Mouse (Mus musculus) limb, embryonic 14.5 days (tissue): ENCODE measurements at regions not wholly inside any gene's neighbourhood (a gene's known extent, or its start where the extent isn't known, plus 50 kb on each side); places are given as distances from the start of the nearest gene placed in this dataset.

Source experiments
- ATAC-seq: fragments of 200-750 bp; cut with Nextera tagmentation; 2 replicates; pipeline ENCODE4 v1.8.0; 2017; ENCODE audit warnings: low read depth, moderate number of reproducible peaks, moderate TSS enrichment; ENCODE audit not compliant: low FRiP score
- DNase-seq: peaks from one replicate; pipeline ENCODE4 v3.0.0-alpha.2; 2015; ENCODE audit warnings: low spot score
- H3K27ac ChIP-seq: fragments of 300-500 bp; sonication (generic); replicated peaks from 2 replicates; pipeline ENCODE4 v1.5.1; 2014; ENCODE audit warnings: low read depth, mild to moderate bottlenecking, low read length, moderate library complexity, mixed read lengths
- H3K27me3 ChIP-seq: fragments of 300-500 bp; sonication (generic); 2 replicates; pipeline ENCODE4 v1.6.1; 2014; ENCODE audit warnings: low read length, mixed read lengths; ENCODE audit not compliant: control insufficient read depth, insufficient read depth
- H3K36me3 ChIP-seq: fragments of 300-500 bp; sonication (generic); 2 replicates; pipeline ENCODE4 v1.6.1; 2014; ENCODE audit warnings: mild to moderate bottlenecking, low read length, moderate library complexity, mixed read lengths; ENCODE audit not compliant: control insufficient read depth, insufficient read depth
- H3K4me1 ChIP-seq: fragments of 300-500 bp; sonication (generic); 2 replicates; pipeline ENCODE4 v1.6.1; 2014; ENCODE audit warnings: antibody characterized with exemption, low read length, mixed read lengths; ENCODE audit not compliant: control insufficient read depth, insufficient read depth
- H3K4me2 ChIP-seq: fragments of 300-500 bp; sonication (generic); replicated peaks from 2 replicates; pipeline ENCODE4 v1.6.1; 2014; ENCODE audit warnings: low read depth, mild to moderate bottlenecking, low read length, moderate library complexity; ENCODE audit not compliant: severe bottlenecking
- H3K4me3 ChIP-seq: fragments of 300-500 bp; sonication (generic); replicated peaks from 2 replicates; pipeline ENCODE4 v1.5.1; 2014; ENCODE audit warnings: low read length
- H3K9ac ChIP-seq: fragments of 300-500 bp; sonication (generic); 2 replicates; pipeline ENCODE4 v1.6.1; 2014; ENCODE audit warnings: mild to moderate bottlenecking, low read depth, low read length, moderate library complexity; ENCODE audit not compliant: severe bottlenecking
- H3K9me3 ChIP-seq: fragments of 300-500 bp; sonication (generic); 2 replicates; pipeline ENCODE4 v1.6.1; 2016; ENCODE audit warnings: low read length; ENCODE audit not compliant: control insufficient read depth
- POLR2A ChIP-seq: fragments of 200-500 bp; IDR thresholded peaks from 2 replicates; pipeline ENCODE4 v1.8.0; 2012; ENCODE audit warnings: inconsistent platforms, mild to moderate bottlenecking, moderate library complexity, borderline replicate concordance; ENCODE audit not compliant: insufficient read depth, insufficient read length; ENCODE audit errors: extremely low read depth
- WGBS: fragments of 180-500 bp; shearing (Covaris S2); extraction: QIAGEN DNeasy Blood & Tissue Kit; methylation state at CpG from one replicate; pipeline ENCODE4 v1.1.7; 2014; 5-methylcytosine and 5-hydroxymethylcytosine counted together

GRCm38 (mm10) chr8:90470826-90471225, 122.7 kb upstream of the Tox3 start:
- DNase-seq (no peak), ATAC-seq (no peak)
- H3K4me1 ChIP-seq: peaks cover 7% of the 10 kb centered on the region
- H3K4me3 ChIP-seq: no peak overlapping the region
- 68% methylated on average over 11 of the region's 11 CpGs for WGBS
- no peaks in the 10 kb centered on the region for H3K27me3 ChIP-seq
- TF ChIP-seq POLR2A: no peak
- no peaks in the 10 kb centered on the region for H3K36me3 ChIP-seq
- H3K9ac ChIP-seq: no peak overlapping the region
- no peaks in the 10 kb centered on the region for H3K9me3 ChIP-seq
- no peak overlapping the region for H3K27ac ChIP-seq
- no peak overlapping the region for H3K4me2 ChIP-seq

- ATAC-seq (no peak), DNase-seq (no peak)
- Histone ChIP-seq H3K4me2 (no peak overlapping the region), H3K4me3 (no peak overlapping the region), H3K4me1 (peaks cover 7% of the 10 kb centered on the region; the same call in 1 of the 2 replicates), H3K36me3 (no peaks in the 10 kb centered on the region), H3K27ac (no peak overlapping the region), H3K9ac (no peak overlapping the region), H3K9me3 (no peaks in the 10 kb centered on the region), H3K27me3 (no peaks in the 10 kb centered on the region)
- 70% methylated on average over 1 of the region's 1 CpGs for WGBS
- no peak for TF ChIP-seq POLR2A
These were observed 115.6 kb upstream of the Tox3 start for GRCm38 (mm10) chr8:90463708-90464107.

GRCm38 (mm10) chr8:90455321-90455720, 107.2 kb upstream of the Tox3 start:
- H3K9ac ChIP-seq: no peak overlapping the region
- no peaks in the 10 kb centered on the region for H3K4me1 ChIP-seq
- no peak overlapping the region for H3K27ac ChIP-seq
- WGBS: 81% methylated on average over 2 of the region's 2 CpGs
- no peak overlapping the region for H3K4me2 ChIP-seq
- no peaks in the 10 kb centered on the region for H3K36me3 ChIP-seq
- H3K27me3 ChIP-seq: no peaks in the 10 kb centered on the region
- H3K4me3 ChIP-seq: no peak overlapping the region
- DNase-seq (no peak), ATAC-seq (no peak)
- H3K9me3 ChIP-seq: no peaks in the 10 kb centered on the region
- TF ChIP-seq POLR2A: no peak

- no peaks in the 10 kb centered on the region for H3K27me3 ChIP-seq
- no peaks in the 10 kb centered on the region for H3K4me1 ChIP-seq
- H3K36me3 ChIP-seq: no peaks in the 10 kb centered on the region
- no peak for ATAC-seq
- H3K4me2 ChIP-seq: no peak overlapping the region
- no peak overlapping the region for H3K9ac ChIP-seq
- no peak for DNase-seq
- H3K27ac ChIP-seq: no peak overlapping the region
- no peak for TF ChIP-seq POLR2A
- H3K9me3 ChIP-seq: no peaks in the 10 kb centered on the region
- H3K4me3 ChIP-seq: no peak overlapping the region
- 74% methylated on average over 5 of the region's 5 CpGs for WGBS
These were observed 106.0 kb upstream of the Tox3 start for GRCm38 (mm10) chr8:90454130-90454529.

GRCm38 (mm10) chr8:90441058-90441851, 93.1 kb upstream of the Tox3 start:
- Histone ChIP-seq H3K4me2 (no peak overlapping the region), H3K4me3 (no peak overlapping the region), H3K9me3 (no peaks in the 10 kb centered on the region), H3K4me1 (0 out of 2 replicates have a peak, but pooled peaks cover 3% of the 10 kb centered on the region), H3K36me3 (no peaks in the 10 kb centered on the region), H3K27ac (no peak overlapping the region), H3K9ac (no peak overlapping the region), H3K27me3 (no peaks in the 10 kb centered on the region)
- no peak for DNase-seq
- ATAC-seq: no peak
- TF ChIP-seq POLR2A: no peak
- 74% methylated on average over 9 of the region's 9 CpGs for WGBS
